Mouse (Mus musculus): ENCODE results near the gene Odf3b.

Gene Odf3b

GRCm38 (mm10) chr15:89339696-89340095, 39.4 kb downstream of the Odf3b start:
- DNase-seq (ENCODE audit: low read depth in 1 of 2, low spot score in 2 of 2), result no peak

GRCm38 (mm10) chr15:89336422-89336821, 42.7 kb downstream of the Odf3b start:
- no peak for DNase-seq (ENCODE audit: low read depth in 1 of 2, low spot score in 2 of 2)

GRCm38 (mm10) chr15:89334774-89335537, 44.1 kb downstream of the Odf3b start:
- no peak for DNase-seq (ENCODE audit: low read depth in 1 of 2, low spot score in 2 of 2)

- no peak for DNase-seq (ENCODE audit: low read depth in 1 of 2, low spot score in 2 of 2)
Measured at GRCm38 (mm10) chr15:89334271-89334670, 44.8 kb downstream of the Odf3b start, which contains the start of gene Miox. Gene Miox, plus strand, starts transcription at chr15:89334398.
